8 mouse cellular contexts compared by ENCODE assay signal in genomic region chr10:41682546-41683393, GRCm38 (mm10). TPM values are rescaled to one million over a fixed set of nuclear protein-coding genes. Genes with fewer than 3 reads are reported as not detected.
DNase-seq lines count a peak whose midpoint lies in the region; ATAC-seq lines count a peak whose summit lies in the region.

No protein-coding gene starts in this region.

- peak; percentile 90 for DNase-seq in kidney, adult 18-20 months
- peak; percentile 85 for DNase-seq in gastrocnemius, postnatal 10 days
- peak; percentile 89 for DNase-seq in limb, embryonic 11.5 days (ENCODE audit: low spot score)
- peak; percentile 42 to 74 for DNase-seq in monocyte, adult 2 months (ENCODE audit: low read depth in 1 of 2, low spot score in 2 of 2)
- peak; percentile 69 to 85 for DNase-seq in spleen, postnatal 14 days (ENCODE audit: low spot score in 2 of 2)

- no peaks in the 10 kb centered on the region for H3K9me3 ChIP-seq in kidney, embryonic 15.5 days (replicated peaks)
- no peaks in the 10 kb centered on the region for H3K9me3 ChIP-seq in intestine, embryonic 15.5 days
- H3K9me3 ChIP-seq in limb, embryonic 11.5 days (ENCODE audit: control insufficient read depth, low read length): no peaks in the 10 kb centered on the region

- H3K36me3 ChIP-seq in kidney, embryonic 15.5 days: no peaks in the 10 kb centered on the region
- H3K36me3 ChIP-seq in intestine, embryonic 15.5 days: no peaks in the 10 kb centered on the region
- H3K36me3 ChIP-seq in limb, embryonic 11.5 days (ENCODE audit: control insufficient read depth, insufficient read depth, low read length): no peaks in the 10 kb centered on the region

- peaks cover 15% of the 10 kb centered on the region for H3K4me1 ChIP-seq in kidney, embryonic 15.5 days
- peaks cover 12% of the 10 kb centered on the region; the same call in 1 of the 2 replicates for H3K4me1 ChIP-seq in intestine, embryonic 15.5 days (replicated peaks)
- 0 out of 2 replicates have a peak, but pooled peaks cover 3% of the 10 kb centered on the region for H3K4me1 ChIP-seq in limb, embryonic 11.5 days (ENCODE audit: control insufficient read depth, insufficient read depth, low read length)

- H3K9ac ChIP-seq in kidney, embryonic 15.5 days: no peak overlapping the region
- H3K9ac ChIP-seq in intestine, embryonic 15.5 days: no peak overlapping the region
- H3K9ac ChIP-seq in limb, embryonic 11.5 days (ENCODE audit: low read length): no peak overlapping the region

- ATAC-seq in kidney, embryonic 15.5 days (replicated peaks; ENCODE audit: low FRiP score): no peak
- ATAC-seq in common myeloid progenitor, adult 5-6 weeks (replicated peaks; ENCODE audit: low read depth, poor library complexity, severe bottlenecking): peak; percentile 85
- peak; percentile 63 for ATAC-seq in intestine, embryonic 15.5 days
- ATAC-seq in limb, embryonic 11.5 days (ENCODE audit: insufficient number of reproducible peaks, low FRiP score, low TSS enrichment, low read depth): peak; percentile 68; the same call in 1 of the 2 replicates

- WGBS in kidney, embryonic 15.5 days: 45% methylated on average over 16 of the region's 16 CpGs
- WGBS in intestine, embryonic 15.5 days: 27% methylated on average over 16 of the region's 16 CpGs
- 47% methylated on average over 16 of the region's 16 CpGs for WGBS in limb, embryonic 11.5 days

- H3K27me3 ChIP-seq in kidney, embryonic 15.5 days: 0 out of 2 replicates have a peak, but pooled peaks cover 4% of the 10 kb centered on the region
- H3K27me3 ChIP-seq in intestine, embryonic 15.5 days (replicated peaks): no peaks in the 10 kb centered on the region
- H3K27me3 ChIP-seq in limb, embryonic 11.5 days (ENCODE audit: control insufficient read depth, insufficient read depth, low read length): no peaks in the 10 kb centered on the region

- H3K27ac ChIP-seq in kidney, embryonic 15.5 days: no peak overlapping the region
- H3K27ac ChIP-seq in intestine, embryonic 15.5 days: no peak overlapping the region
- no peak overlapping the region for H3K27ac ChIP-seq in limb, embryonic 11.5 days (replicated peaks; ENCODE audit: low read depth, low read length)

- no peak overlapping the region for H3K4me2 ChIP-seq in kidney, embryonic 15.5 days
- no peak overlapping the region for H3K4me2 ChIP-seq in intestine, embryonic 15.5 days (replicated peaks)
- no peak overlapping the region for H3K4me2 ChIP-seq in limb, embryonic 11.5 days (ENCODE audit: low read depth, severe bottlenecking)

- no peak overlapping the region for H3K4me3 ChIP-seq in kidney, embryonic 15.5 days (replicated peaks)
- no peak overlapping the region for H3K4me3 ChIP-seq in intestine, embryonic 15.5 days (replicated peaks)
- H3K4me3 ChIP-seq in limb, embryonic 11.5 days (ENCODE audit: low read depth, low read length): no peak overlapping the region

RNA-seq across cellular contexts. Expression of gene Ccdc162, which starts 33.7 kb away (rescaled TPM):
- polyA plus RNA-seq in kidney, embryonic 15.5 days (2015; fragmentation: Nextera tagmentation; extraction: Ambion mirVana): 0.47 and 0.75 TPM in 2 replicates
- total RNA-seq in common myeloid progenitor, adult 5-6 weeks (2017): not detected in 2 replicates
- total RNA-seq in gastrocnemius, postnatal 10 days (2021): 1 to 10 TPM; 1.3 TPM
- 0.93 and 0.95 TPM in 2 replicates for polyA plus RNA-seq in intestine, embryonic 15.5 days (2015; fragmentation: Nextera tagmentation; extraction: Ambion mirVana)
- 0.29 and 0.54 TPM in 2 replicates for polyA plus RNA-seq in limb, embryonic 11.5 days (2014; fragmentation: Nextera tagmentation; extraction: Ambion mirVana)
